Mouse (Mus musculus) forebrain, postnatal 0 days (tissue): ENCODE results near the gene Cldn20. TPM values are rescaled to one million over a fixed set of nuclear protein-coding genes. Genes with fewer than 3 reads are reported as not detected.

Experiments
- ATAC-seq: fragments of 200-750 bp; cut with Nextera tagmentation; 2 replicates; pipeline ENCODE4 v1.8.0; 2017; ENCODE audit warnings: mild to moderate bottlenecking, moderate library complexity
- DNase-seq: peaks from one replicate; pipeline ENCODE4 v3.0.0-alpha.2; 2015
- H3K27ac ChIP-seq: fragments of 300-500 bp; sonication (generic); 2 replicates; pipeline ENCODE4 v1.5.1; 2014; ENCODE audit warnings: low read depth, mild to moderate bottlenecking, antibody characterized with exemption, low read length, moderate library complexity, mixed read lengths
- H3K27me3 ChIP-seq: fragments of 300-500 bp; sonication (generic); 2 replicates; pipeline ENCODE4 v1.6.1; 2014; ENCODE audit warnings: mild to moderate bottlenecking, low read length, mixed read lengths; ENCODE audit not compliant: insufficient read depth
- H3K36me3 ChIP-seq: fragments of 300-500 bp; sonication (generic); 2 replicates; pipeline ENCODE4 v1.6.1; 2014; ENCODE audit warnings: mild to moderate bottlenecking, moderate library complexity; ENCODE audit not compliant: insufficient read depth
- H3K4me1 ChIP-seq: fragments of 300-500 bp; sonication (generic); 2 replicates; pipeline ENCODE4 v1.6.1; 2014; ENCODE audit warnings: antibody characterized with exemption; ENCODE audit not compliant: insufficient read depth
- H3K4me2 ChIP-seq: fragments of 300-500 bp; sonication (generic); 2 replicates; pipeline ENCODE4 v1.6.1; 2014; ENCODE audit warnings: low read depth, mild to moderate bottlenecking, moderate library complexity
- H3K4me3 ChIP-seq: fragments of 300-500 bp; sonication (generic); 2 replicates; pipeline ENCODE4 v1.5.1; 2014; ENCODE audit warnings: low read depth, low read length, mixed read lengths
- H3K9ac ChIP-seq: fragments of 300-500 bp; sonication (generic); 2 replicates; pipeline ENCODE4 v1.6.1; 2014; ENCODE audit warnings: mild to moderate bottlenecking
- H3K9me3 ChIP-seq: fragments of 300-500 bp; sonication (generic); 2 replicates; pipeline ENCODE4 v1.6.1; 2016; ENCODE audit warnings: low read length
- CTCF ChIP-seq: sonication (generic); IDR thresholded peaks from 2 replicates; pipeline ENCODE4 v1.5.1; 2016; ENCODE audit warnings: antibody characterized with exemption, control low read depth, low read depth
- WGBS: fragments of 180-500 bp; shearing (Covaris S2); extraction: QIAGEN DNeasy Blood & Tissue Kit; methylation state at CpG from one replicate; pipeline ENCODE4 v1.1.7; 2014; 5-methylcytosine and 5-hydroxymethylcytosine counted together
- polyA plus RNA-seq: library from polyadenylated mRNA; unstranded; fragments of >200 nt; fragmentation: Nextera tagmentation; extraction: Ambion mirVana; gene quantifications from 2 replicates; pipeline ENCODE4 v1.2.1, GENCODE M21; 2015
- total RNA-seq: library from RNA; depleted of rRNA; stranded (reverse); fragments of >200 nt; gene quantifications from 2 replicates; pipeline ENCODE4 v1.2.3, GENCODE M21; 2014

Cldn20 gene
- total and polyA plus RNA-seq, 2 experiments from 2014 or later, result 1.4 to 2.0 TPM

DNA sequence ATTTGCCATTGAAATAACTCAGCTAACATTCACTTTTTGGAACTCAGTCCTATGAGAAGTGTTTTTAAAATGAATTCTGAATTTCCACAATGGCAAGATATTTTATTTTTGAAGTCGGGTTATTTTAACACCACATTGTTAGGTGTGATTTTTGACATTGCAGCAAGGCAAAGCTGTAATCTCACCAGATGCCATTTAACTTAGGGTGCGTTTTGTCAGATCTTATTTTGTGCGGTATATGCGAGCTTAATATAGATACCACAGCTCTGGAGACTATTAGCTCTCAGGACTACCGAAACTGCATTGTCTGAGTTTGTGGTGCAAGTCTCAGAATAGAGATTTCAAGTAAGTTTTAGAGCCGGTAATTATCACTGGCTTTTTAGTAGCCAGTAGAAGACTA, 32.3 kb upstream of the Cldn20 start:
- Histone ChIP-seq H3K36me3 (peaks cover 19% of the 10 kb centered on the region), H3K4me2 (no peak overlapping the region), H3K9me3 (no peaks in the 10 kb centered on the region), H3K4me1 (0 out of 2 replicates have a peak, but pooled peaks cover 4% of the 10 kb centered on the region), H3K27ac (no peak overlapping the region), H3K27me3 (no peaks in the 10 kb centered on the region), H3K4me3 (no peak overlapping the region), H3K9ac (no peak overlapping the region)
- DNase-seq (no peak), ATAC-seq (no peak)
- WGBS, result 76% methylated on average over 6 of the region's 6 CpGs
- no peak for TF ChIP-seq CTCF

- ATAC-seq (no peak), DNase-seq (no peak)
- H3K36me3 ChIP-seq, result peaks cover 27% of the 10 kb centered on the region
- peak; percentile 43 for TF ChIP-seq CTCF
- no peak overlapping the region for H3K9ac ChIP-seq
- no peaks in the 10 kb centered on the region for H3K9me3 ChIP-seq
- no peaks in the 10 kb centered on the region for H3K27me3 ChIP-seq
- H3K4me2 ChIP-seq, result no peak overlapping the region
- 84% methylated on average over 4 of the region's 4 CpGs for WGBS
- no peak overlapping the region for H3K27ac ChIP-seq
- H3K4me1 ChIP-seq, result 0 out of 2 replicates have a peak, but pooled peaks cover 4% of the 10 kb centered on the region
- no peak overlapping the region for H3K4me3 ChIP-seq
These were observed 31.4 kb upstream of the Cldn20 start for GRCm38 (mm10) chr17:3500936-3501335.

GRCm38 (mm10) chr17:3505711-3506110, 26.6 kb upstream of the Cldn20 start:
- Histone ChIP-seq H3K4me3 (no peak overlapping the region), H3K9ac (no peak overlapping the region), H3K4me2 (no peak overlapping the region), H3K9me3 (no peaks in the 10 kb centered on the region), H3K27me3 (no peaks in the 10 kb centered on the region), H3K36me3 (peaks cover 63% of the 10 kb centered on the region), H3K27ac (no peak overlapping the region), H3K4me1 (no peaks in the 10 kb centered on the region)
- ATAC-seq (no peak), DNase-seq (no peak)
- no peak for TF ChIP-seq CTCF
- 79% methylated on average over 1 of the region's 1 CpGs for WGBS

- WGBS, result 84% methylated on average over 8 of the region's 8 CpGs
- H3K9me3 ChIP-seq, result no peaks in the 10 kb centered on the region
- H3K4me3 ChIP-seq, result no peak overlapping the region
- no peak overlapping the region for H3K4me2 ChIP-seq
- DNase-seq (no peak), ATAC-seq (no peak)
- no peak overlapping the region for H3K9ac ChIP-seq
- H3K36me3 ChIP-seq, result peaks cover 67% of the 10 kb centered on the region
- no peak for TF ChIP-seq CTCF
- H3K4me1 ChIP-seq, result no peaks in the 10 kb centered on the region
- no peak overlapping the region for H3K27ac ChIP-seq
- H3K27me3 ChIP-seq, result no peaks in the 10 kb centered on the region
These were observed 25.8 kb upstream of the Cldn20 start for GRCm38 (mm10) chr17:3506508-3506907.

DNA sequence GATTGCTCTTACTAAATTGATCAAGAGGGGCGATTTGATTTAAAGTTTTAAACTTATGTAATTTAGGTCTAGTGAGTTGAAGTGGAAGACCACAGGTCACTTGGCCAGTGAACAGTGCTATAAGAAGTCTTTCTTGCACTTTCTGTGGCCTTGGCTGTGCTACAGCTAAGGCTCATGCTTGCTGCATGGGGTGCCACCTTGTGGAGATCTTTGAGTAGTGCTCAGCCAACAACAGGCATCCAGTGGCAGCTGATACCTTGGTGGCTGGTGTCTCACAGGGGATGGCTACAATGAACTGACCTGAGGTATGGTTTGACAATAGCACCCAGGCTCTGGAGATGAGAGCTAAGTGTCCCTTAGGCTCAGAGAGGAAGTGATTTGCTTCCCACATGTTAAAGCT, 22.5 kb upstream of the Cldn20 start:
- DNase-seq (peak; percentile 81), ATAC-seq (peak; percentile 87)
- Histone ChIP-seq H3K4me2 (no peak overlapping the region), H3K4me3 (no peak overlapping the region), H3K9me3 (no peaks in the 10 kb centered on the region), H3K9ac (no peak overlapping the region), H3K27ac (no peak overlapping the region), H3K36me3 (peaks cover 68% of the 10 kb centered on the region), H3K27me3 (no peaks in the 10 kb centered on the region), H3K4me1 (no peaks in the 10 kb centered on the region)
- TF ChIP-seq CTCF, result peak; percentile 92
- WGBS, result 21% methylated on average over 1 of the region's 1 CpGs

DNA sequence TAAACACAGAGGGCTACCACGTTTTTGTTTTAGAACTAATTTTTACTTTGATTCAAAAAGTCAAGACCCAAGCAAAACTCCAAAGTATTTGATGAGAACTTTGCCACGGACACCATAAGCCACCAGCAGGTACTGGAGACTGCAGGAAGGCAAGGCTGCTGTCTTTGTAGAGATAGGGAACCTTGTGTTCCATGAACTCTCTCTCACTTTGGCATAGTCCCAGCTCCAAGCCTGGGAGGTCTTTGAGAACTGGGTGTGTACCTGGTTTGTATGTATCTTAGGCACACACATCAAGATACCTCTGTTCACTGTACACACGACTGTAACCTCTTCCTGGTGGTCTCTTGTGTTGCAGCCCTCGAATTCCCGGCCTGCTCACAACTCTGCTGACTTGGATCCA, 18.0 kb upstream of the Cldn20 start:
- no peak overlapping the region for H3K4me3 ChIP-seq
- 88% methylated on average over 5 of the region's 5 CpGs for WGBS
- ATAC-seq (no peak), DNase-seq (no peak)
- TF ChIP-seq CTCF, result no peak
- H3K27me3 ChIP-seq, result no peaks in the 10 kb centered on the region
- peaks cover 69% of the 10 kb centered on the region for H3K36me3 ChIP-seq
- no peaks in the 10 kb centered on the region for H3K9me3 ChIP-seq
- no peak overlapping the region for H3K27ac ChIP-seq
- no peaks in the 10 kb centered on the region for H3K4me1 ChIP-seq
- H3K4me2 ChIP-seq, result no peak overlapping the region
- no peak overlapping the region for H3K9ac ChIP-seq

- no peak overlapping the region for H3K27ac ChIP-seq
- DNase-seq (no peak), ATAC-seq (no peak)
- no peaks in the 10 kb centered on the region for H3K27me3 ChIP-seq
- no peak overlapping the region for H3K4me2 ChIP-seq
- no peak overlapping the region for H3K9ac ChIP-seq
- TF ChIP-seq CTCF, result no peak
- no peak overlapping the region for H3K4me3 ChIP-seq
- H3K4me1 ChIP-seq, result no peaks in the 10 kb centered on the region
- 95% methylated on average over 8 of the region's 8 CpGs for WGBS
- peaks cover 63% of the 10 kb centered on the region for H3K36me3 ChIP-seq
- H3K9me3 ChIP-seq, result no peaks in the 10 kb centered on the region
These were observed 16.5 kb upstream of the Cldn20 start for GRCm38 (mm10) chr17:3515851-3516250.

DNA sequence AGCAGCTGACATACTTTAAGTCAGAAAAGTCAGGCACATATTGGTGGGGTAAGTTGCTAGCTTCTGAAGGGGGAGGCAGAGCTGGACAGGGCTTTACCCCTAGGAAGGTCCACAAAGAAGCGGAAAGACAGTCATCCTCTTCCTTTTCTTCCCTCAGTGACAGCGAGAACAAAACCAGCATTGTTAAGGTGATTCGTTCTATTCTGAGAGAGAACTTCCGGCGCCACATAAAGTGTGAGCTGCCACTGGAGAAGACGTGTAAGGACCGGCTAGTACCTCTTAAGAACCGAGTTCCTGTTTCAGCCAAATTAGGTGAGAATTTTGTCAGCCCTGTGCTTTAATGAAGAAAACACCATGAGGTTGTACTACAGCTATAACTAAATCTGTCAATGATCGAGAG, 15.9 kb upstream of the Cldn20 start:
- no peaks in the 10 kb centered on the region for H3K4me1 ChIP-seq
- no peak for TF ChIP-seq CTCF
- DNase-seq (no peak), ATAC-seq (no peak)
- H3K9ac ChIP-seq, result no peak overlapping the region
- WGBS, result 44% methylated on average over 9 of the region's 9 CpGs
- no peaks in the 10 kb centered on the region for H3K27me3 ChIP-seq
- H3K36me3 ChIP-seq, result peaks cover 61% of the 10 kb centered on the region
- H3K27ac ChIP-seq, result no peak overlapping the region
- no peak overlapping the region for H3K4me3 ChIP-seq
- H3K4me2 ChIP-seq, result no peak overlapping the region
- no peaks in the 10 kb centered on the region for H3K9me3 ChIP-seq
